Mouse (Mus musculus) cortical plate, adult 2 months (tissue): ENCODE measurements around the gene Cfl1. TPM values are rescaled to one million over a fixed set of nuclear protein-coding genes. Genes with fewer than 3 reads are reported as not detected.

Source experiments
- H3K27ac ChIP-seq: fragments of 200-500 bp; 2 replicates; pipeline ENCODE4 v1.5.1; 2012; ENCODE audit warnings: low read length, control low read depth, inconsistent platforms; ENCODE audit not compliant: insufficient read depth
- H3K4me1 ChIP-seq: fragments of 200-500 bp; 2 replicates; pipeline ENCODE4 v1.6.1; 2011; ENCODE audit warnings: low read length; ENCODE audit not compliant: control insufficient read depth, insufficient read depth
- H3K4me3 ChIP-seq: fragments of 200-500 bp; 2 replicates; pipeline ENCODE4 v1.5.1; 2011; ENCODE audit warnings: mild to moderate bottlenecking, low read length, control low read depth; ENCODE audit not compliant: insufficient read depth
- CTCF ChIP-seq: fragments of 200-500 bp; IDR thresholded peaks from 2 replicates; pipeline ENCODE4 v1.5.1; 2011; ENCODE audit warnings: mild to moderate bottlenecking, control low read depth, low read length; ENCODE audit not compliant: insufficient read depth; ENCODE audit errors: extremely low read depth
- POLR2A ChIP-seq: fragments of 200-500 bp; IDR thresholded peaks from 2 replicates; pipeline ENCODE4 v1.6.1; 2011; ENCODE audit warnings: mild to moderate bottlenecking, low read length, control low read depth; ENCODE audit not compliant: insufficient read depth; ENCODE audit errors: extremely low read depth
- polyA plus RNA-seq: library from polyadenylated mRNA; depleted of rRNA; stranded (reverse); fragments of >200 nt; gene quantifications from 2 replicates; pipeline ENCODE4 v1.2.3, GENCODE M21; 2012

Cfl1 gene
- polyA plus RNA-seq, 1 experiment = 1,455 TPM

- Histone ChIP-seq H3K4me1 (peaks cover 8% of the 10 kb centered on the region), H3K4me3 (peak overlapping the region; percentile 81), H3K27ac (peak overlapping the region; percentile 74; the same call in 1 of the 2 replicates)
- TF ChIP-seq CTCF = no peak
- TF ChIP-seq POLR2A = 0 out of 2 replicates have a peak, but pooled peaks have one; percentile 8
Observed at GRCm38 (mm10) chr19:5455568-5455967, 34.7 kb upstream of the Cfl1 start.

DNA sequence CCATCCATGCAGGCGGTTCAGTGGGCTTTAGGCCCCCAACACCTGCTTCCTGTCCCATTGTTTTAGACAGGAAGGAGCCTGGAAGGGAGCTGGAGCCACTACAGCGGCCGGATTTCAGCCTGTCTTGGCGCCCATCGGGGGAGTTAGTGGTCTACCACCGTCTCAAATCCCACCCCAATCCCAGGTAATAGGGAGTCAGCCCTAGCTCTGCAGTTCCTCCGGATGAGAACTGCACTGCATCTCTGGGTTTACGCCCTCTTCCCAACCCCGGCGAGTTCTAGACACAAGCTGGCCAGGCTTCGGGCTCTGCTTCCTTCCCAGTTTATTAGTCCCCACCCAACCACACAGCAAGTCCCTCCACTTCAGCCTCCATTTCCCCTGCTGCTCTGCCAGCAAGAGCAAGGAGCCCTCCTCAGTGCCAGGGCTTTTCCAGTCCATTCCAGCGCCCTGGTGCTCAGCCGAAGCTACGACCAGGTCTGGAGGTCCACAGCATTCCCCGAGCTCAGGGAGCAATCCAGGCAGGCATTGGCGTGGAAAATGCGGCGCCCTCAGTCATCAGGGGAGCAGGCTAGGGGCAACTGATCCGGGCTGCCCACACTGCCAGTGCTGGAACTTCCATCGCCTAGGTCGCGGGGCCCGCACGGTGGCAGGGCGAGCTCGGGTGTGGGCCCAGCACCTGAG is 33.9 kb upstream of the Cfl1 start:
- TF ChIP-seq POLR2A = no peak
- TF ChIP-seq CTCF = no peak
- Histone ChIP-seq H3K4me1 (peaks cover 8% of the 10 kb centered on the region), H3K27ac (peak overlapping the region; percentile 98), H3K4me3 (peak overlapping the region; percentile 81)

DNA sequence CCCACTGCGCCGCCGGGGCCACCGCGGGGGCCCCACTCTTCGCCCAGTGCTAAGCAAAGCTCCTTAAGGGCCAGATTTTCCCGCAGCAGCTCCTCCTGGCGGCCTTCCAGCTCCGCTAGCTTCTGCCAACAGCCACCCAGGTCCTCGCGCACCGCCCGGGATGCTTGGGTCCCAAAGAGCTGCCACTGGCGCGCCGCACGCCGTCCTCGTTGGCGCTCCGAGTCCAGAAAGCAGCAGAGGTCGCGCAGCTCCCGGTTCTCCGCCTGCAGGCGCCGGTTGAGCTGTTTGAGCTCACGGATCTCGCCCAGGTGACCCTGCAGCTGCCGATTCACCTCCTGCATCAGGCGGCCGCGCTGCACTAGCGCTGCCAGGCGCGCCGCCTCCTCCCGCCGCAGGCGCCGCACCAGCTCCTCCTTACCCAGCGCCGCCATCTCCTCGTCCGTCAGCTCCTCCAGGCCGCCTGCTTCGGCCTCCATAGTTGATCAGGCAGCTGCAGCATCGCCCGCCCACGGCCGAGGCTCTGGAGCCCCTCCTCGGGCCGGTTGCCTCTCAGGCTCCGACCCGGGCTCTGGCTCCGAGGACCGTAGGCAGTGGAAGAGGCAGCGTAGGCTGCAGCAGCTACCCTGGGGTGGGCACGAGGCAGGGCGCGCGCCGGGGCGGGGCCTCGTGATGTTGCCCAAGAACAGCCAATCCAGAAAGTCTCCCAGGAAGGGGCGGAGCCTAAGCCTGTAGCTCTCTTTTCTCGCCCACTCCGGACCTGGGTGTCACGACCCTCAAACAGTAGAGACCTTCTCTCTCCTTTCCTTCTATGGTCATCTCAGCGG is 33.1 kb upstream of the Cfl1 start:
- peaks cover 8% of the 10 kb centered on the region for H3K4me1 ChIP-seq
- peak; percentile 91 for TF ChIP-seq POLR2A
- TF ChIP-seq CTCF = no peak
- H3K4me3 ChIP-seq = peak overlapping the region; percentile 81
- H3K27ac ChIP-seq = peak overlapping the region; percentile 98

DNA sequence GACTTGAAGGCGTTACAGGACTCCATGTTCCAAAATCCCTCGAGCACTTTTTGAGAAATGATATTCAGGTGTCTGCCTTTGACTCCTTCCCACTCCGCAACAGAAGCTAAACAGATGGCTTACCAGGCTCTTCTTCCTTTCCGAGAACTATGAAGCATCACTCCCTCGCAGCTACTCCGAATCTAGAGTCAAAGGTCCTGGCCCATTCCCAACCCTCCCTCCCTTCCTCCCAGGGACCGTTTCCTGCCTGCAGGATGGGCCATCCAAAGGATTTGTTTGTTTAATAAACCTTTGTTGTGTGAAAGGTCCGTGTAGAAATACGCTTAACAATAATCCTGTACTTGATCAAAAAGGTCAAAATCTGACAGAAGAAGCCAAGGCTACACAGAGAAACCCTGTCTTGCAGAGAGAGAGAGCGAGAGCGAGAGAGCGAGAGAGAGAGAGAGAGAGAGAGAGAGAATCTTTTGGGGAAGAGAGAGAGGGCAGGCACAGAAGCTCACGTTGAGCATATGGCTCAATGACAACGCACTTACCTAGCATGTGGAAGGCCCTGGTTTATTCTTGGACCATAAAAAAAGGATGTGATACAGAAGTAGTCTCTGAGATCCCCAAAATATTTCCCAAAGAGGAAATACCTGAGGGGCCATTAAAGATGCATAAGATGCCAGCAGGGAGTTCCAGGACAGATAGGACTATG is 32.4 kb upstream of the Cfl1 start, which contains the start of gene Ccdc85b:
Ccdc85b (minus strand) TSS at position 149 of the 697 bp plus-strand sequence.
- no peak for TF ChIP-seq POLR2A
- no peak for TF ChIP-seq CTCF
- peak within 1 kb of the TSS; percentile 81 for H3K4me3 ChIP-seq

DNA sequence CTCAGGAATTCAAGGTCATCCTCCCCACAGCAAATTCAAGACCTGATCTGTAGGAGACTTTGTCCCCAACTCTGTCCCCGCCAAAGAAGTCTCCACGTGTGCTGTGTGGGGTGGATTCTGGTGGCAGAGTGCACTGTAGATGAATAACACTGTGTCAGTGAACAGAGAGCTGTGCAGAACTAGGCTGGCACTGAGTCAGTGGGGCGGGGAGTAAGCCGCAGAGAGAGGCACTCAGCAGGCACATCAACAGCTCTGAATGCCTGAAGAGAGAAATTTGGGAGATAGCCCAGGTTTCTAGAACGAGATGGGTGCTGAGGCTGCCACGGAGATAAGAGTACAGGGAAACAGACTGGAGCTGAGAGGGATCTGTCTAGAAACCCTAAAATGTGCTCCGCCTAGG is 31.2 kb upstream of the Cfl1 start:
- H3K27ac ChIP-seq = 0 out of 2 replicates have a peak overlapping the region, but pooled peaks have one; percentile 85
- TF ChIP-seq POLR2A (0 out of 2 replicates have a peak, but pooled peaks have one; percentile 25), CTCF (no peak)

More for the DNA sequence above, 32.4 kb upstream of the Cfl1 start, which contains the start of gene Ccdc85b:
- peak within 1 kb of the TSS; percentile 98 for H3K27ac ChIP-seq
- peaks cover 8% of the 10 kb centered on the region for H3K4me1 ChIP-seq

DNA sequence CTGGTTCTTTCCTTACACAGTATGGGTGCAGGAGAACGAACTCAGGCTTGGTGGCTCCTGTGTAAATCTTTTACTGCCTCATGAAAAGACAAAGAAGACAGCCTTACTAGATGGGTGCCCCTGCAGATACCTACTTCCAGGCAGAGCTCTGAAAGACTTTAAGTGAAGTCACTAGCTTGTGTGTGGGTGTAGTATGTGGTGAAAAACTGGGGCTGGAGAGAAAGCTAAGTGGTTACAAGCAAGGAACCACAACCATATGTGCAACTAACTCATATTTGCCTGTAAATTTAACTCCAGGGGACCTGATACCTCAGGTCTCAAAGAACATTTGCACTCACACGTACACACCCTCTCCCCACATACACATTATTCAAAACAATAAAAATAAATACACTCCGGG is 30.4 kb upstream of the Cfl1 start:
- peak overlapping the region; percentile 80; the same call in 1 of the 2 replicates for H3K4me3 ChIP-seq
- peaks cover 6% of the 10 kb centered on the region for H3K4me1 ChIP-seq
- TF ChIP-seq POLR2A (no peak), CTCF (no peak)
- peak overlapping the region; percentile 77 for H3K27ac ChIP-seq

More for the DNA sequence above, 31.2 kb upstream of the Cfl1 start:
- Histone ChIP-seq H3K4me3 (no peak overlapping the region), H3K4me1 (peaks cover 8% of the 10 kb centered on the region)

- Histone ChIP-seq H3K27ac (peak within 1 kb of the TSS; percentile 77), H3K4me1 (peaks cover 6% of the 10 kb centered on the region), H3K4me3 (peak within 1 kb of the TSS; percentile 80)
- TF ChIP-seq POLR2A (peak; percentile 84), CTCF (no peak)
Observed at GRCm38 (mm10) chr19:5460465-5460911, 29.8 kb upstream of the Cfl1 start, which contains the start of gene Fibp. Fibp (plus strand) TSS chr19:5460615.

- peaks cover 6% of the 10 kb centered on the region for H3K4me1 ChIP-seq
- peak overlapping the region; percentile 80; the same call in 1 of the 2 replicates for H3K4me3 ChIP-seq
- H3K27ac ChIP-seq = no peak overlapping the region
- no peak for TF ChIP-seq CTCF
- no peak for TF ChIP-seq POLR2A
Observed at GRCm38 (mm10) chr19:5461411-5461810, 28.8 kb upstream of the Cfl1 start.

GRCm38 (mm10) chr19:5463212-5463611 is 27.0 kb upstream of the Cfl1 start:
- Histone ChIP-seq H3K27ac (no peak overlapping the region), H3K4me1 (peaks cover 2% of the 10 kb centered on the region; the same call in 1 of the 2 replicates), H3K4me3 (no peak overlapping the region)
- no peak for TF ChIP-seq CTCF
- TF ChIP-seq POLR2A = no peak
